Mouse (Mus musculus) neural tube, embryonic 12.5 days (tissue): ENCODE data around the gene Ddx51. TPM values are rescaled to one million over a fixed set of nuclear protein-coding genes. Genes with fewer than 3 reads are reported as not detected.
A peak's percentile ranks its signal among the peaks of the same experiment; 100 is the strongest.

ENCODE experiments used
- ATAC-seq: fragments of 200-750 bp; cut with Nextera tagmentation; 2 replicates; pipeline ENCODE4 v1.8.0; 2017; ENCODE audit warnings: low read depth, mild to moderate bottlenecking, moderate TSS enrichment, moderate library complexity; ENCODE audit not compliant: low FRiP score
- H3K27ac ChIP-seq: fragments of 300-500 bp; sonication (generic); 2 replicates; pipeline ENCODE4 v1.5.1; 2016
- H3K27me3 ChIP-seq: fragments of 300-500 bp; sonication (generic); replicated peaks from 2 replicates; pipeline ENCODE4 v1.6.1; 2016; ENCODE audit warnings: mild to moderate bottlenecking
- H3K36me3 ChIP-seq: fragments of 300-500 bp; sonication (generic); 2 replicates; pipeline ENCODE4 v1.6.1; 2016; ENCODE audit warnings: mild to moderate bottlenecking
- H3K4me1 ChIP-seq: fragments of 300-500 bp; sonication (generic); 2 replicates; pipeline ENCODE4 v1.6.1; 2016
- H3K4me2 ChIP-seq: fragments of 300-500 bp; sonication (generic); replicated peaks from 2 replicates; pipeline ENCODE4 v1.6.1; 2016; ENCODE audit warnings: mild to moderate bottlenecking
- H3K4me3 ChIP-seq: fragments of 300-500 bp; sonication (generic); 2 replicates; pipeline ENCODE4 v1.5.1; 2016
- H3K9ac ChIP-seq: fragments of 300-500 bp; sonication (generic); 2 replicates; pipeline ENCODE4 v1.6.1; 2016; ENCODE audit warnings: mild to moderate bottlenecking
- H3K9me3 ChIP-seq: fragments of 300-500 bp; sonication (generic); 2 replicates; pipeline ENCODE4 v1.6.1; 2016; ENCODE audit warnings: mild to moderate bottlenecking
- WGBS: fragments of 180-500 bp; shearing (Covaris S2); methylation state at CpG from one replicate; pipeline ENCODE4 v1.1.7; 2016; 5-methylcytosine and 5-hydroxymethylcytosine counted together
- polyA plus RNA-seq: library from polyadenylated mRNA; unstranded; fragments of >200 nt; fragmentation: Nextera tagmentation; extraction: Ambion mirVana; gene quantifications from 2 replicates; pipeline ENCODE4 v1.2.1, GENCODE M21; 2016

The Ddx51 gene
- 32.1 and 33.9 TPM in 2 replicates for polyA plus RNA-seq

GRCm38 (mm10) chr5:110652719-110653648 lies at the start of gene Ddx51, which contains the start of gene Noc4l:
Ddx51 (plus strand) TSS chr5:110653451.
Noc4l (minus strand) TSS chr5:110653417.
- whole genome bisulfite sequencing: 1% methylated on average over 91 of the region's 91 CpGs
- H3K27me3 ChIP-seq: no peaks in the 10 kb centered on the region
- ATAC-seq: peak; percentile 80
- H3K27ac ChIP-seq: no peak within 1 kb of the TSS
- H3K4me1 ChIP-seq: peaks cover 16% of the 10 kb centered on the region
- H3K36me3 ChIP-seq: peaks cover 72% of the 10 kb centered on the region
- H3K9me3 ChIP-seq: no peaks in the 10 kb centered on the region
- peak within 1 kb of the TSS; percentile 82 for H3K9ac ChIP-seq
- H3K4me2 ChIP-seq: peak within 1 kb of the TSS; percentile 86
- peak within 1 kb of the TSS; percentile 89 for H3K4me3 ChIP-seq

DNA sequence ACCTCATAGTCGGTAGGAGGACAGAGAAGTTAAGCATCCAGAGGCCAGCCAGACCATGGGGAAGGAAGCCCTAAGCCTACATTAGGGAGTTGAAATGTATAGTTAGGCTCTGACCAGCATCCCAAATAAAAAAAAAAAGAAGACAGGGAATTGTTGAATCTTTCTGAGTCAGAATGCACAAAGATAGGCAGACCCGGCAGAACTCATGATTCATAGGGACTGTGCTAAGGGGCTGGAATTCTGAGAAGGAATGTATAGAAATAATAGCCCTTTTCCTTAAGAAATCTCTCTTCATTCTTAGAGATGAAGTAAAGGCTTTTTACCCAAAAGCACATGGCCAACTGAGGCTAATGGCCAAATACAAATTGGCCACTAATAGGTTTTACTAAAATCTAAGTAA lies 48.9 kb upstream of the Ddx51 start:
- 88% methylated on average over 2 of the region's 2 CpGs for WGBS
- ATAC-seq: no peak
- Histone ChIP-seq H3K9ac (no peak overlapping the region), H3K4me1 (no peaks in the 10 kb centered on the region), H3K4me3 (no peak overlapping the region), H3K27ac (no peak overlapping the region), H3K36me3 (no peaks in the 10 kb centered on the region), H3K9me3 (no peaks in the 10 kb centered on the region), H3K27me3 (no peaks in the 10 kb centered on the region), H3K4me2 (no peak overlapping the region)

DNA sequence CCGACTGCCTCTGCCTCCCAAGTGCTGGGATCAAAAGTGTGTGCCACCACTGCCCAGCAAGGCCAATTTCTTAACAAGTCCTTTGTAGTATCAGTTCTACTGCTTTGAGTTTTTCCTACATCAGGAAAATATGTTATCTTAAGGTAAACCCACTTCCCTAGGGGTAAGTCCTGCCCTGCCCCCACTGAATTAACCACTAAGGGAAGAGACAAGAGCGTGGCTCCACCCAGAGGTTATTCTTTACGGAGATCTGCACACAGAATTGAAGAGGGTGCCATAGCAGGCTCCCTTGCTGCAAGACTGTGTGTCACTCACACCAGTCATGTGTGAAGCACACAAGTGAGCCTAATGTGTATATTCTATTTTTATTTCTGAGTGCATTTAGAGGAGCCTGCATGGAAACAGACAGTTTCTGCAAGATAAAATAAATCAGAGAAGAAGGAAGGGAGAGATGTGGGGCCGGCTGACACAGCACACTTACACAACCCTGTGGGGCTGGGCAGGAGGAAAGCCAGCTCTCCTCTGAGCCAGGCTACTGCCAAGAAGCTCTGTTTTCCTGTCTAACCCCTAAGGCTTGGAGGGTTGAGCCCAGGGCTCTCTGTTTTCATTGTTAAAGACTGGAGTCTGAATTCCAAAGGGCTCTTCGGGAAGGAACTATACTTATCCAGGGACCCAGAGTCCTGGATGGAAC lies 47.6 kb upstream of the Ddx51 start:
- H3K9me3 ChIP-seq: no peaks in the 10 kb centered on the region
- ATAC-seq: no peak
- H3K36me3 ChIP-seq: no peaks in the 10 kb centered on the region
- no peaks in the 10 kb centered on the region for H3K27me3 ChIP-seq
- no peaks in the 10 kb centered on the region for H3K4me1 ChIP-seq
- 64% methylated on average over 5 of the region's 5 CpGs for WGBS
- H3K9ac ChIP-seq: no peak overlapping the region
- no peak overlapping the region for H3K4me2 ChIP-seq
- H3K27ac ChIP-seq: no peak overlapping the region
- no peak overlapping the region for H3K4me3 ChIP-seq

DNA sequence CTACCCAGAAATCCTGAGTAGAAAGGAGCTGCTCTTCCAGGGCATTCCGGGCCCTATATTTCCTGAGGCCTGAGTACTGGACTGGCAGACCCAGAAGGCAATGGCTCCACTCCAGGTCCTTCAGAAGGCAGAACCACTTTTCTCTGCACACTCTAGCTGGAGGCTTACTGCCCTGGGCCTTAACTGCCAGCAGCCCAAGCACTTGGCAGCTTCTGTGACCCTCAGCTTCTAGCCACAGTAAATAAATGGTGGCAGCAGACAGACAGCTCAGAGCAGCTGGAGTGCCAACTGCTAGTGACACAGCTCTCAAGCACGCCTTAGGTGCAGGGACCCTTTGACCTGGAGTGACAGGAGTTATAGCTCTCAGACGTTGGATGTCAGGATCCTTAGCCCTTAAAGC lies 45.5 kb upstream of the Ddx51 start:
- no peak overlapping the region for H3K27ac ChIP-seq
- no peak for ATAC-seq
- H3K4me3 ChIP-seq: no peak overlapping the region
- H3K9me3 ChIP-seq: no peaks in the 10 kb centered on the region
- H3K36me3 ChIP-seq: no peaks in the 10 kb centered on the region
- H3K27me3 ChIP-seq: no peaks in the 10 kb centered on the region
- no peak overlapping the region for H3K9ac ChIP-seq
- no peaks in the 10 kb centered on the region for H3K4me1 ChIP-seq
- no peak overlapping the region for H3K4me2 ChIP-seq
- 58% methylated on average over 3 of the region's 3 CpGs for WGBS

DNA sequence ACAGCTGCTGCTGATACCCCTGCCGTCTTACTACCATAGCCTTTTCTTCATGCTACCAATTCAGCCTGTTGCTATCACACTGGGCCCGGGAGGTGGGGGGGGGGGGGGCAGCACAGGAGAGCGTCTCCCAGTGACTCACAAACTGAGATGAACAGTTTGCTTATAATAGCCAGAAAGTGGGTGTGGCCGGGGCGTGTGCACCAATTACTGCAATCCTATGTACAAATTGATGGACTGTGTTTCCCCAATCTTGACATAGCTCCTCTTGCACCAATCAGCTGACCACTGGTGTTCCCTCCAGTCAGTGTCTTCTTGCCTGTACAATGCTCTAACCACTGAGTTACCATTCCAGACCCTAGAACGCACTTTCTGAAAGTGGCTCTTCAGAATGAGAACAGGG lies 44.9 kb upstream of the Ddx51 start:
- no peak for ATAC-seq
- WGBS: 83% methylated on average over 6 of the region's 6 CpGs

GRCm38 (mm10) chr5:110608941-110609340 lies 44.3 kb upstream of the Ddx51 start:
- no peak for ATAC-seq
- WGBS: 71% methylated on average over 8 of the region's 8 CpGs
- H3K36me3 ChIP-seq: no peaks in the 10 kb centered on the region
- H3K4me2 ChIP-seq: no peak overlapping the region
- no peak overlapping the region for H3K27ac ChIP-seq
- no peaks in the 10 kb centered on the region for H3K27me3 ChIP-seq
- H3K4me3 ChIP-seq: no peak overlapping the region
- H3K9me3 ChIP-seq: no peaks in the 10 kb centered on the region
- H3K4me1 ChIP-seq: no peaks in the 10 kb centered on the region
- no peak overlapping the region for H3K9ac ChIP-seq

More for the DNA sequence above, 44.9 kb upstream of the Ddx51 start:
- Histone ChIP-seq H3K4me1 (no peaks in the 10 kb centered on the region), H3K36me3 (no peaks in the 10 kb centered on the region), H3K27ac (no peak overlapping the region), H3K9ac (no peak overlapping the region), H3K4me3 (no peak overlapping the region), H3K9me3 (no peaks in the 10 kb centered on the region), H3K4me2 (no peak overlapping the region), H3K27me3 (no peaks in the 10 kb centered on the region)

DNA sequence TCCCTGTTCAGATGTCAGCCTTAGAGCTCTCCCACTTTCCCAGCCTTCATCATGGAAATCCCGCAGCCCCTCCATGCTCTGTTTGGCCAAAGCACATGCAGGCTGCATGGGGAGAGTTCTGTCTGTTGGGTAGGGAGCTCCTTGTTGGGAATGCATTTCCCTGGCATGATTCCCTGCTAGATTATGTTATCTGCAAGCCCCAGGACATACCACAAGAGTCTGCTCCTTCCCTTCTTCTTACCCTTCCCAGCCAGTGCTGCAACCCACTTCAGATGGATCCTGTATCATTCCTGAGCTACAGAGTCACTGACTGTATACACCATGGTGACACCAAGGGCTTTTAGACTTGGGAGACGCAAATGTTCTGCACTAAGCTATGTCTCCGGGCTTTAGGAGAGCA lies 43.8 kb upstream of the Ddx51 start:
- Histone ChIP-seq H3K4me2 (no peak overlapping the region), H3K36me3 (no peaks in the 10 kb centered on the region), H3K9ac (no peak overlapping the region), H3K4me1 (no peaks in the 10 kb centered on the region), H3K27ac (no peak overlapping the region), H3K9me3 (no peaks in the 10 kb centered on the region), H3K27me3 (no peaks in the 10 kb centered on the region), H3K4me3 (no peak overlapping the region)
- ATAC-seq: no peak
- WGBS: 93% methylated on average over 3 of the region's 3 CpGs

- Histone ChIP-seq H3K4me3 (no peak overlapping the region), H3K36me3 (no peaks in the 10 kb centered on the region), H3K27me3 (no peaks in the 10 kb centered on the region), H3K9ac (no peak overlapping the region), H3K27ac (no peak overlapping the region), H3K4me1 (no peaks in the 10 kb centered on the region), H3K9me3 (no peaks in the 10 kb centered on the region), H3K4me2 (no peak overlapping the region)
- no peak for ATAC-seq
- 82% methylated on average over 5 of the region's 5 CpGs for WGBS
These were observed 43.4 kb upstream of the Ddx51 start for GRCm38 (mm10) chr5:110609868-110610267.

GRCm38 (mm10) chr5:110610484-110610883 lies 42.8 kb upstream of the Ddx51 start:
- Histone ChIP-seq H3K9me3 (no peaks in the 10 kb centered on the region), H3K27me3 (no peaks in the 10 kb centered on the region), H3K27ac (no peak overlapping the region), H3K4me2 (no peak overlapping the region), H3K9ac (no peak overlapping the region), H3K4me3 (no peak overlapping the region), H3K4me1 (no peaks in the 10 kb centered on the region), H3K36me3 (no peaks in the 10 kb centered on the region)
- no peak for ATAC-seq
- WGBS: 89% methylated on average over 7 of the region's 7 CpGs

DNA sequence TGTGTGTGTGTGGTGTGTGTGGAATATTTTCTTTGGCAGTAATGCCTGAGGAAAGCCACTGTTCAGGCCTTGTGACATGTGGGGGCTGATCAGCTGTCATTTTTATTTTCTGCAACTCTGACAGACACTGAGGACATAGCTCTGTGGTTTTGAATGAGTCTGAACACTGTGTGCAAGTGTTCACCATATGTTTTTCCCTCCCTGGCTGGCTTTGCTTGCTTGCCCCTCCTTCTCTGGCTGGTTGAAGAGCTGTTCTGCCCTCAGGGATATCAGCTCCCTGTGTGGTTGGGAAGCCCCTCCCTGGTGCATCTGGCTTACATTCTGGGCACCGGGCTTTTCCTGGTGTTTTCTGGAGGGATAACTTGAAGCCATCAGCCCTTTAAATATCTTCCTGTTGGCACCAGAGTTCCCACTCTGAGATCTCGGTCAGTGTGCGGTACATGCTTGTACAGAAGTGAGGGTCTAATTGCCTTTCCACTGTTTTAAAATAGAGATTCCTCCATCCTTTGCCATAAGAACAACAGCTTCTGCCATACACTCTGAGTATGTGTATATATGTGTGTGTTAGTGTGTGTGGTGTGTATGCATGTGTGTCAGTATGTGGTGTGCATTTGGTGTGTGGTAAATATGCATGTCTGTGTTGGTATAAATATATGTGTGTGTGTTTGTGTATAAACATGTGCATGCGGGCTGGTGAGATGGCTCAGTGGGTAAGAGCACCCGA lies 41.7 kb upstream of the Ddx51 start:
- H3K36me3 ChIP-seq: no peaks in the 10 kb centered on the region
- ATAC-seq: no peak
- no peak overlapping the region for H3K27ac ChIP-seq
- H3K27me3 ChIP-seq: no peaks in the 10 kb centered on the region
- no peak overlapping the region for H3K4me2 ChIP-seq
- 77% methylated on average over 5 of the region's 5 CpGs for WGBS
- no peak overlapping the region for H3K4me3 ChIP-seq
- H3K4me1 ChIP-seq: no peaks in the 10 kb centered on the region
- H3K9me3 ChIP-seq: no peaks in the 10 kb centered on the region
- no peak overlapping the region for H3K9ac ChIP-seq

GRCm38 (mm10) chr5:110619226-110619625 lies 34.0 kb upstream of the Ddx51 start:
- H3K27me3 ChIP-seq: no peaks in the 10 kb centered on the region
- no peaks in the 10 kb centered on the region for H3K36me3 ChIP-seq
- H3K27ac ChIP-seq: no peak overlapping the region
- no peak overlapping the region for H3K4me3 ChIP-seq
- no peaks in the 10 kb centered on the region for H3K9me3 ChIP-seq
- H3K4me1 ChIP-seq: no peaks in the 10 kb centered on the region
- no peak overlapping the region for H3K9ac ChIP-seq
- no peak for ATAC-seq
- 86% methylated on average over 6 of the region's 6 CpGs for WGBS
- H3K4me2 ChIP-seq: no peak overlapping the region

GRCm38 (mm10) chr5:110624319-110624718 lies 28.9 kb upstream of the Ddx51 start:
- no peaks in the 10 kb centered on the region for H3K9me3 ChIP-seq
- peaks cover 6% of the 10 kb centered on the region; the same call in 1 of the 2 replicates for H3K4me1 ChIP-seq
- H3K4me3 ChIP-seq: no peak overlapping the region
- 82% methylated on average over 2 of the region's 2 CpGs for WGBS
- H3K9ac ChIP-seq: no peak overlapping the region
- ATAC-seq: no peak
- no peaks in the 10 kb centered on the region for H3K36me3 ChIP-seq
- H3K4me2 ChIP-seq: no peak overlapping the region
- no peak overlapping the region for H3K27ac ChIP-seq
- H3K27me3 ChIP-seq: no peaks in the 10 kb centered on the region
